ENCODE assay signal across 9 mouse cellular contexts in genomic region chr16:85898816-85899215, GRCm38 (mm10). TPM values are rescaled to one million over a fixed set of nuclear protein-coding genes. Genes with fewer than 3 reads are reported as not detected.
DNase-seq lines count a peak whose midpoint lies in the region; ATAC-seq and TF ChIP-seq lines count a peak whose summit lies in the region.
"Had no signal": no experiment of that assay in that cellular context is flagged by ENCODE, and none has a peak within 500 bp of the region (broad histone marks: within the 10 kb centered on the region; RNA-seq: fewer than 3 reads in every experiment).

No protein-coding gene starts in this region.

- no peak overlapping the region for H3K9ac ChIP-seq in forebrain, embryonic 12.5 days
- no peak overlapping the region for H3K9ac ChIP-seq in forebrain, postnatal 0 days
- H3K9ac ChIP-seq in lung, embryonic 14.5 days, result no peak overlapping the region
- no peak overlapping the region for H3K9ac ChIP-seq in limb, embryonic 14.5 days (ENCODE audit: low read depth, low read length, severe bottlenecking)
- no peak overlapping the region for H3K9ac ChIP-seq in stomach, embryonic 15.5 days

- no peak overlapping the region for H3K4me3 ChIP-seq in forebrain, embryonic 12.5 days (replicated peaks)
- H3K4me3 ChIP-seq in forebrain, postnatal 0 days (ENCODE audit: low read depth, low read length), result no peak overlapping the region
- H3K4me3 ChIP-seq in lung, embryonic 14.5 days (ENCODE audit: low read depth, low read length), result peak overlapping the region; percentile 48
- H3K4me3 ChIP-seq in limb, embryonic 14.5 days (replicated peaks; ENCODE audit: low read length), result peak overlapping the region; percentile 68
- H3K4me3 ChIP-seq in stomach, embryonic 15.5 days (replicated peaks), result peak overlapping the region; percentile 55

- no peak for DNase-seq in forebrain, postnatal 0 days
- DNase-seq in lung, embryonic 14.5 days, result no peak
- no peak for DNase-seq in lung, postnatal 10 days
- DNase-seq in limb, embryonic 14.5 days (ENCODE audit: low spot score), result no peak
- DNase-seq in frontal cortex, postnatal 10 days (ENCODE audit: low spot score in 2 of 2), result no peak
- no peak for DNase-seq in spleen, postnatal 4 days (ENCODE audit: low spot score in 2 of 2)
- DNase-seq: cerebellum, adult 8-10 months had no signal

- H3K27ac ChIP-seq in forebrain, embryonic 12.5 days, result no peak overlapping the region
- no peak overlapping the region for H3K27ac ChIP-seq in forebrain, postnatal 0 days (ENCODE audit: low read depth, low read length)
- H3K27ac ChIP-seq in lung, embryonic 14.5 days (ENCODE audit: low read depth), result no peak overlapping the region
- H3K27ac ChIP-seq in limb, embryonic 14.5 days (replicated peaks; ENCODE audit: low read depth, low read length), result no peak overlapping the region
- no peak overlapping the region for H3K27ac ChIP-seq in stomach, embryonic 15.5 days

- H3K9me3 ChIP-seq in forebrain, embryonic 12.5 days, result no peaks in the 10 kb centered on the region
- H3K9me3 ChIP-seq in forebrain, postnatal 0 days (ENCODE audit: low read length), result no peaks in the 10 kb centered on the region
- no peaks in the 10 kb centered on the region for H3K9me3 ChIP-seq in lung, embryonic 14.5 days (ENCODE audit: low read depth, low read length)
- no peaks in the 10 kb centered on the region for H3K9me3 ChIP-seq in limb, embryonic 14.5 days (ENCODE audit: control insufficient read depth, low read length)
- no peaks in the 10 kb centered on the region for H3K9me3 ChIP-seq in stomach, embryonic 15.5 days

- no peak for ATAC-seq in forebrain, embryonic 12.5 days (ENCODE audit: low FRiP score)
- no peak for ATAC-seq in forebrain, postnatal 0 days
- ATAC-seq in lung, embryonic 14.5 days (ENCODE audit: insufficient read depth), result no peak
- no peak for ATAC-seq in limb, embryonic 14.5 days (ENCODE audit: low FRiP score, low read depth)
- ATAC-seq in stomach, embryonic 15.5 days (ENCODE audit: insufficient read depth, low FRiP score, low read depth), result no peak

- peaks cover 18% of the 10 kb centered on the region for H3K4me1 ChIP-seq in forebrain, embryonic 12.5 days
- 0 out of 2 replicates have a peak, but pooled peaks cover 7% of the 10 kb centered on the region for H3K4me1 ChIP-seq in forebrain, postnatal 0 days (ENCODE audit: insufficient read depth)
- H3K4me1 ChIP-seq in lung, embryonic 14.5 days (ENCODE audit: insufficient read depth), result peaks cover 9% of the 10 kb centered on the region; the same call in 1 of the 2 replicates
- peaks cover 33% of the 10 kb centered on the region for H3K4me1 ChIP-seq in limb, embryonic 14.5 days (ENCODE audit: control insufficient read depth, insufficient read depth, low read length)
- H3K4me1 ChIP-seq in stomach, embryonic 15.5 days, result peaks cover 14% of the 10 kb centered on the region; the same call in 1 of the 2 replicates

- H3K27me3 ChIP-seq in forebrain, embryonic 12.5 days, result peaks cover 35% of the 10 kb centered on the region
- H3K27me3 ChIP-seq in forebrain, postnatal 0 days (ENCODE audit: insufficient read depth, low read length), result peaks cover 2% of the 10 kb centered on the region; the same call in 1 of the 2 replicates
- peaks cover 16% of the 10 kb centered on the region; the same call in 1 of the 2 replicates for H3K27me3 ChIP-seq in lung, embryonic 14.5 days (ENCODE audit: insufficient read depth, low read length)
- H3K27me3 ChIP-seq in limb, embryonic 14.5 days (ENCODE audit: control insufficient read depth, insufficient read depth, low read length), result no peaks in the 10 kb centered on the region
- peaks cover 4% of the 10 kb centered on the region; the same call in 1 of the 2 replicates for H3K27me3 ChIP-seq in stomach, embryonic 15.5 days (replicated peaks)

- no peak for TF ChIP-seq CTCF in forebrain, postnatal 0 days (IDR thresholded peaks at IDR 0.05; ENCODE audit: low read depth)
- TF ChIP-seq CTCF in lung, embryonic 14.5 days (IDR thresholded peaks at IDR 0.05; ENCODE audit: low read depth), result no peak

- 91% methylated on average over 10 of the region's 10 CpGs for WGBS in forebrain, embryonic 12.5 days
- WGBS in forebrain, postnatal 0 days, result 88% methylated on average over 10 of the region's 10 CpGs
- 59% methylated on average over 10 of the region's 10 CpGs for WGBS in lung, embryonic 14.5 days
- 45% methylated on average over 10 of the region's 10 CpGs for WGBS in limb, embryonic 14.5 days
- 68% methylated on average over 10 of the region's 10 CpGs for WGBS in stomach, embryonic 15.5 days

- TF ChIP-seq POLR2A in limb, embryonic 14.5 days (IDR thresholded peaks at IDR 0.05; ENCODE audit: borderline replicate concordance, extremely low read depth, insufficient read depth, insufficient read length), result no peak

- no peaks in the 10 kb centered on the region for H3K36me3 ChIP-seq in forebrain, embryonic 12.5 days (replicated peaks)
- H3K36me3 ChIP-seq in forebrain, postnatal 0 days (ENCODE audit: insufficient read depth), result no peaks in the 10 kb centered on the region
- no peaks in the 10 kb centered on the region for H3K36me3 ChIP-seq in lung, embryonic 14.5 days (ENCODE audit: insufficient read depth)
- H3K36me3 ChIP-seq in limb, embryonic 14.5 days (ENCODE audit: control insufficient read depth, insufficient read depth, low read length), result peaks cover 3% of the 10 kb centered on the region; the same call in 1 of the 2 replicates
- no peaks in the 10 kb centered on the region for H3K36me3 ChIP-seq in stomach, embryonic 15.5 days

- H3K4me2 ChIP-seq in forebrain, embryonic 12.5 days, result peak overlapping the region; percentile 92; the same call in 1 of the 2 replicates
- no peak overlapping the region; the same call in 1 of the 2 replicates for H3K4me2 ChIP-seq in forebrain, postnatal 0 days (ENCODE audit: low read depth)
- peak overlapping the region; percentile 65 for H3K4me2 ChIP-seq in lung, embryonic 14.5 days
- peak overlapping the region; percentile 90 for H3K4me2 ChIP-seq in limb, embryonic 14.5 days (replicated peaks; ENCODE audit: low read depth, low read length, severe bottlenecking)
- H3K4me2 ChIP-seq in stomach, embryonic 15.5 days, result peak overlapping the region; percentile 88

RNA-seq across cellular contexts. Expression of gene Adamts5, which starts 2.8 kb away (rescaled TPM):
- 1.4 TPM in 2 replicates for polyA plus RNA-seq in forebrain, embryonic 12.5 days (2016; fragmentation: Nextera tagmentation; extraction: Ambion mirVana)
- total RNA-seq in forebrain, postnatal 0 days (2014; rRNA removed), result 2.1 and 2.6 TPM in 2 replicates
- polyA plus RNA-seq in forebrain, postnatal 0 days (2015; fragmentation: Nextera tagmentation; extraction: Ambion mirVana), result 1.1 and 1.8 TPM in 2 replicates
- polyA plus RNA-seq in lung, embryonic 14.5 days (2014; fragmentation: Nextera tagmentation; extraction: Ambion mirVana), result 3.2 and 3.7 TPM in 2 replicates
- polyA plus RNA-seq in limb, embryonic 14.5 days (2012; rRNA removed), result 5.3 and 5.4 TPM in 2 replicates
- 10.7 and 10.9 TPM in 2 replicates for polyA plus RNA-seq in limb, embryonic 14.5 days (2014; fragmentation: Nextera tagmentation; extraction: Ambion mirVana)
- polyA plus RNA-seq in stomach, embryonic 15.5 days (2015; fragmentation: Nextera tagmentation; extraction: Ambion mirVana), result 3.9 and 4.0 TPM in 2 replicates

Comparison
In these comparisons a context has a peak if more than half of its experiments do, and no peak if none do; other contexts are left out.
1. H3K4me3 ChIP-seq: peak in lung, embryonic 14.5 days (single experiment), limb, embryonic 14.5 days (single experiment) and stomach, embryonic 15.5 days (single experiment); none in forebrain, embryonic 12.5 days (single experiment) and forebrain, postnatal 0 days (single experiment).